Comparison of ENCODE assay signal across 14 mouse cellular contexts in genomic region chr12:116788346-116788745, GRCm38 (mm10).
"Had no signal": no experiment of that assay in that cellular context is flagged by ENCODE, and none has a peak within 500 bp of the region (broad histone marks: within the 10 kb centered on the region; RNA-seq: fewer than 3 reads in every experiment).

No protein-coding gene starts in this region.

- H3K4me1 ChIP-seq: limb, embryonic 12.5 days; limb, embryonic 15.5 days; midbrain, embryonic 13.5 days; neural tube, embryonic 12.5 days; neural tube, embryonic 15.5 days had no signal

- DNase-seq: kidney, adult 2 months; kidney, postnatal 25 days; layer of hippocampus, postnatal 36 days; left cerebral cortex, postnatal 4 days; liver, postnatal 0 days; thymus, adult 18-20 months; thymus, postnatal 36 days had no signal

- H3K4me3 ChIP-seq: layer of hippocampus, adult 2 months; left cerebral cortex, adult 2 months; limb, embryonic 12.5 days; limb, embryonic 15.5 days; midbrain, embryonic 13.5 days; neural tube, embryonic 12.5 days; neural tube, embryonic 15.5 days had no signal
